Mouse (Mus musculus) midbrain, embryonic 14.5 days (tissue): ENCODE measurements around the gene Bfar. TPM values are rescaled to one million over a fixed set of nuclear protein-coding genes. Genes with fewer than 3 reads are reported as not detected.
"Not testable (repeated sequence)": the region's sequence is repeated elsewhere in the genome, so short reads cannot be mapped to it uniquely, and the experiment has no call there.

Experiments
- ATAC-seq: fragments of 200-750 bp; cut with Nextera tagmentation; 2 replicates; pipeline ENCODE4 v1.8.0; 2017; ENCODE audit warnings: moderate number of reproducible peaks, moderate library complexity; ENCODE audit not compliant: low FRiP score, low TSS enrichment
- DNase-seq: peaks from one replicate; pipeline ENCODE4 v3.0.0-alpha.2; 2015
- H3K27ac ChIP-seq: fragments of 300-500 bp; sonication (generic); replicated peaks from 2 replicates; pipeline ENCODE4 v1.5.1; 2014; ENCODE audit warnings: mild to moderate bottlenecking, low read depth, low read length, moderate library complexity
- H3K27me3 ChIP-seq: fragments of 300-500 bp; sonication (generic); 2 replicates; pipeline ENCODE4 v1.6.1; 2014; ENCODE audit warnings: low read length, control low read depth, mixed read lengths; ENCODE audit not compliant: control insufficient read depth, insufficient read depth
- H3K36me3 ChIP-seq: fragments of 300-500 bp; sonication (generic); 2 replicates; pipeline ENCODE4 v1.6.1; 2014; ENCODE audit warnings: low read length, control low read depth; ENCODE audit not compliant: control insufficient read depth, insufficient read depth
- H3K4me1 ChIP-seq: fragments of 300-500 bp; sonication (generic); 2 replicates; pipeline ENCODE4 v1.6.1; 2014; ENCODE audit warnings: mild to moderate bottlenecking, antibody characterized with exemption, low read length, control low read depth; ENCODE audit not compliant: control insufficient read depth, insufficient read depth
- H3K4me2 ChIP-seq: fragments of 300-500 bp; sonication (generic); 2 replicates; pipeline ENCODE4 v1.6.1; 2014; ENCODE audit warnings: mild to moderate bottlenecking, low read length, moderate library complexity
- H3K4me3 ChIP-seq: fragments of 300-500 bp; sonication (generic); replicated peaks from 2 replicates; pipeline ENCODE4 v1.5.1; 2014; ENCODE audit warnings: low read depth, low read length
- H3K9ac ChIP-seq: fragments of 300-500 bp; sonication (generic); replicated peaks from 2 replicates; pipeline ENCODE4 v1.6.1; 2014; ENCODE audit warnings: mild to moderate bottlenecking, low read length, moderate library complexity
- H3K9me3 ChIP-seq: fragments of 300-500 bp; sonication (generic); 2 replicates; pipeline ENCODE4 v1.6.1; 2016; ENCODE audit warnings: low read length, control low read depth, mixed read lengths; ENCODE audit not compliant: control insufficient read depth
- WGBS: fragments of 180-500 bp; shearing (Covaris S2); extraction: QIAGEN DNeasy Blood & Tissue Kit; methylation state at CpG from one replicate; pipeline ENCODE4 v1.1.7; 2014; 5-methylcytosine and 5-hydroxymethylcytosine counted together
- polyA plus RNA-seq: library from polyadenylated mRNA; unstranded; fragments of >200 nt; fragmentation: Nextera tagmentation; extraction: Ambion mirVana; gene quantifications from 2 replicates; pipeline ENCODE4 v1.2.1, GENCODE M21; 2014

Bfar gene
- polyA plus RNA-seq, 1 experiment from 2014 or later: 53.8 TPM

DNA sequence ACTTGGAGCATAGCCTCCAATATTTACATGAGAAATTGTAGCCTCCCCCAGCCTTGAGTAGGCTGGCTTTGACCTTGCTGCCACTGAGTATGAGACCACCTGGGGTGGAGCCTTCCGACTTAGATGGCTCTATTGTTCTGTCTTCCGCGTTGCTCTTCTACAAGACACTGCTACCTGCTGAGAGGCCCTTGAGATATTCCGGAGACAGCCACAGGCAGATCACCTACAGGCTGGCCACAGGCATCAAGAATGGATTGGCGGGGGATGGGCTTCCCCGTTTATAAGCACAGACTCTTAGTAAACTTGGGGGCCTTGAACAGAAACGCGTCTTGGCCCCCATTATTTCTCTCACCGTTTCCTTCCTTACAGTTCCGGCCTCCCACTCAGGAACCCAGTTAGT, 77.2 kb downstream of the Bfar start:
- not testable (repeated sequence) for H3K27ac ChIP-seq, H3K4me1 ChIP-seq, H3K9me3 ChIP-seq, H3K4me2 ChIP-seq, H3K9ac ChIP-seq, H3K36me3 ChIP-seq, H3K27me3 ChIP-seq, H3K4me3 ChIP-seq, ATAC-seq
- DNase-seq: peak; percentile 1
- WGBS: 18% methylated on average over 10 of the region's 10 CpGs

DNA sequence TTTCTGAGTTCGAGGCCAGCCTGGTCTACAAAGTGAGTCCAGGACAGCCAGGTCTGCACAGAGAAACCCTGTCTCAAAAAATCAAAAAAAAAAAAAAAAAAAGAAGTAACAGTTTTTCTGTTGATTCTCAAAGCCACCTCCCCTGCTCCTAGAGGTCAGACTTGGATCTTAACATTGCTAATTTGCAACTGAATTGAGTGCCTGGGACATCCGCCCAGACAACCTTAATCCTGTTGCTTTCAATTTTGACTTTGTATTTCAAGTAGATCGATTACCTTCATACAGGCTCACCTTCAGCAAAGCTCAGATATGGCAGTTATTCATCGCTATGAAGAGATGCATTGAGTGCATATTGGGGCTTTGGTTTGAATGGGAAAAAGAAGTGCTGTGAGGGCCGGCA, 77.6 kb downstream of the Bfar start:
- 41% methylated on average over 5 of the region's 5 CpGs for WGBS
- H3K9ac ChIP-seq: no peak overlapping the region
- H3K27me3 ChIP-seq: no peaks in the 10 kb centered on the region
- no peak for ATAC-seq
- no peak for DNase-seq
- no peak overlapping the region for H3K4me2 ChIP-seq
- no peak overlapping the region for H3K4me3 ChIP-seq
- no peaks in the 10 kb centered on the region for H3K36me3 ChIP-seq
- no peak overlapping the region for H3K27ac ChIP-seq
- no peaks in the 10 kb centered on the region for H3K9me3 ChIP-seq
- H3K4me1 ChIP-seq: no peaks in the 10 kb centered on the region

DNA sequence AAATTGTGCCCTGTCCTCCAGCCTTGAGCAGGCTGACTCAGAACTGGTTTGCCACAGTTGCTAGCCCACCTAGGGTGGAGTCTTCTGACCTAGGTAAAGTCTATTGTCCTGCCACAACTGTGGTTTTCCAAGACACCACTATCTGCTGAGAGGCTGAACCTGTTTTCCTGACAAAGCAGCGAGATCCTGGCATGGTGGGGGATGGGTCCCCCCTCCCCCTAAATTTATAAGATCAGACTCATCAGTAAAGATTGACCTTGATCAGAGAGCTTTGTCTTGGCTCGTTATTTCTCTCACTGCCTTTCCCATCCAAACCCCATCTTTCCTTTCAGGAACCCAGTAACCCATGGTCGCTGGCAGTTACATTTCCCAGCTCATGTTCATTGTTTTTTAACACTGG, 78.3 kb downstream of the Bfar start:
- ATAC-seq: no peak

DNA sequence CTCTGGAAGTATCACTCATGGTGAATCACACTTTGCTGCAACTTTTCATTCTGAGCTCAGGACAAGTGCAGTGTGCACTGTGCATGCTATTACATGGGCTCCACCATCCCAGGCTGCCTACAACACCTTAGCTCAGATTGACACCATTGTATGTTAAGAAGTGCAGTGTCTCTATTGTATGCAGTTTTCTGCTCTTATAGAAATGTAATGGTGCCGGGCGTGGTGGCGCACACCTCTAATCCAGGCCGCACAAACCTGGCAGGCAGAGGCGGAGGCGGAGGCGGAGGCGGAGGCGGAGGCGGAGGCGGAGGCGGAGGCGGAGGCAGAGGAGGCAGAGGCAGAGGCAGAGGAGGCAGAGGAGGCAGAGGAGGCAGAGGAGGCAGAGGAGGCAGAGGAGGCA, 79.0 kb downstream of the Bfar start:
- no peak overlapping the region for H3K27ac ChIP-seq
- H3K9me3 ChIP-seq: no peaks in the 10 kb centered on the region
- H3K4me1 ChIP-seq: no peaks in the 10 kb centered on the region
- H3K36me3 ChIP-seq: no peaks in the 10 kb centered on the region
- H3K4me2 ChIP-seq: no peak overlapping the region
- 91% methylated on average over 13 of the region's 13 CpGs for WGBS
- no peak for ATAC-seq
- DNase-seq: no peak
- no peaks in the 10 kb centered on the region for H3K27me3 ChIP-seq
- H3K9ac ChIP-seq: no peak overlapping the region
- H3K4me3 ChIP-seq: no peak overlapping the region

More for the DNA sequence above, 78.3 kb downstream of the Bfar start:
- 52% methylated on average over 3 of the region's 3 CpGs for WGBS
- H3K4me3 ChIP-seq: no peak overlapping the region
- H3K27ac ChIP-seq: no peak overlapping the region
- no peaks in the 10 kb centered on the region for H3K9me3 ChIP-seq
- no peak for DNase-seq
- no peak overlapping the region for H3K4me2 ChIP-seq
- no peaks in the 10 kb centered on the region for H3K36me3 ChIP-seq
- H3K9ac ChIP-seq: no peak overlapping the region
- no peaks in the 10 kb centered on the region for H3K27me3 ChIP-seq
- H3K4me1 ChIP-seq: no peaks in the 10 kb centered on the region

Other genes with a start within 250 kb of the Bfar start
- gene Parn, start 3.7 kb upstream of the Bfar start, polyA plus RNA-seq: 27.2 and 32.9 TPM in 2 replicates
- gene 3110001I22Rik, start 71 bp downstream of the Bfar start, polyA plus RNA-seq: 7.1 and 9.1 TPM in 2 replicates
- 0.31 TPM in 1 of 2 replicates, not detected in the other for gene Pla2g10, start 59.1 kb downstream of the Bfar start, polyA plus RNA-seq
- 78.4 and 102 TPM in 2 replicates for gene Rrn3, start 108.8 kb downstream of the Bfar start, polyA plus RNA-seq
- 205 and 213 TPM in 2 replicates for gene Ntan1, start 147.0 kb downstream of the Bfar start, polyA plus RNA-seq
- gene Pdxdc1, start 231.3 kb downstream of the Bfar start, polyA plus RNA-seq: 54.7 and 77.8 TPM in 2 replicates
- 22.0 and 23.4 TPM in 2 replicates for gene Mpv17l, start 231.3 kb downstream of the Bfar start, polyA plus RNA-seq